Mouse (Mus musculus) layer of hippocampus, adult 11-12 months (tissue): ENCODE results near the gene Maff.
A peak's percentile ranks its signal among the peaks of the same experiment; 100 is the strongest.

Experiments used
- DNase-seq: peaks from one replicate; pipeline ENCODE4 v3.0.0; 2022; ENCODE audit warnings: low spot score

Maff gene

GRCm38 (mm10) chr15:79364120-79364519 is 17.7 kb downstream of the Maff start:
- no peak for DNase-seq

GRCm38 (mm10) chr15:79365068-79365467 is 18.6 kb downstream of the Maff start:
- no peak for DNase-seq

- no peak for DNase-seq
Measured at GRCm38 (mm10) chr15:79366402-79366801, 20.0 kb downstream of the Maff start.

- no peak for DNase-seq
Measured at GRCm38 (mm10) chr15:79368313-79368811, 21.9 kb downstream of the Maff start.

GRCm38 (mm10) chr15:79368861-79369440 is 22.5 kb downstream of the Maff start:
- no peak for DNase-seq

GRCm38 (mm10) chr15:79369452-79370280 is 23.2 kb downstream of the Maff start:
- no peak for DNase-seq

- no peak for DNase-seq
Measured at GRCm38 (mm10) chr15:79370281-79370843, 23.9 kb downstream of the Maff start.

- no peak for DNase-seq
Measured at GRCm38 (mm10) chr15:79374760-79375159, 28.3 kb downstream of the Maff start.

- DNase-seq = peak; percentile 67
Measured at GRCm38 (mm10) chr15:79377681-79378080, 31.3 kb downstream of the Maff start.

- no peak for DNase-seq
Measured at GRCm38 (mm10) chr15:79378608-79379007, 32.2 kb downstream of the Maff start.

- DNase-seq = no peak
Measured at GRCm38 (mm10) chr15:79379658-79380057, 33.2 kb downstream of the Maff start.

GRCm38 (mm10) chr15:79380468-79381444 is 34.3 kb downstream of the Maff start:
- peak; percentile 77 for DNase-seq

- DNase-seq = no peak
Measured at GRCm38 (mm10) chr15:79381644-79382043, 35.2 kb downstream of the Maff start.

- no peak for DNase-seq
Measured at GRCm38 (mm10) chr15:79387081-79387480, 40.7 kb downstream of the Maff start.

- no peak for DNase-seq
Measured at GRCm38 (mm10) chr15:79387611-79388010, 41.2 kb downstream of the Maff start.

- no peak for DNase-seq
Measured at GRCm38 (mm10) chr15:79388171-79388570, 41.8 kb downstream of the Maff start.

GRCm38 (mm10) chr15:79390434-79390833 is 44.0 kb downstream of the Maff start:
- DNase-seq = no peak

GRCm38 (mm10) chr15:79391447-79392093 is 45.1 kb downstream of the Maff start:
- peak; percentile 49 for DNase-seq

- DNase-seq = no peak
Measured at GRCm38 (mm10) chr15:79392527-79392926, 46.1 kb downstream of the Maff start.

- DNase-seq = no peak
Measured at GRCm38 (mm10) chr15:79393101-79393500, 46.7 kb downstream of the Maff start.

GRCm38 (mm10) chr15:79394842-79395241 is 48.4 kb downstream of the Maff start:
- DNase-seq = no peak
